Mouse (Mus musculus) kidney, adult 9 months (tissue): ENCODE measurements at regions not wholly inside any gene's neighbourhood (a gene's known extent, or its start where the extent isn't known, plus 50 kb on each side); places are given as distances from the start of the nearest gene placed in this dataset.

ENCODE experiments used
- DNase-seq: peaks from one replicate; pipeline ENCODE4 v3.0.0; 2022

GRCm38 (mm10) chr9:59153126-59153525, 116.9 kb upstream of the Neo1 start:
- DNase-seq: no peak

- DNase-seq: no peak
These were observed 108.1 kb upstream of the Neo1 start for GRCm38 (mm10) chr9:59144256-59144800.

GRCm38 (mm10) chr9:59143610-59144009, 107.4 kb upstream of the Neo1 start:
- no peak for DNase-seq

GRCm38 (mm10) chr9:59134171-59135041, 98.2 kb upstream of the Neo1 start:
- peak; percentile 15 for DNase-seq

GRCm38 (mm10) chr9:59129699-59130340, 93.6 kb upstream of the Neo1 start:
- no peak for DNase-seq

- DNase-seq: no peak
These were observed 93.0 kb upstream of the Neo1 start for GRCm38 (mm10) chr9:59129252-59129651.

GRCm38 (mm10) chr9:59128023-59128422, 91.8 kb upstream of the Neo1 start:
- DNase-seq: no peak

- no peak for DNase-seq
These were observed 89.6 kb upstream of the Neo1 start for GRCm38 (mm10) chr9:59125886-59126285.

GRCm38 (mm10) chr9:59116561-59116960, 80.3 kb upstream of the Neo1 start:
- no peak for DNase-seq

GRCm38 (mm10) chr9:59113859-59114258, 77.6 kb upstream of the Neo1 start:
- no peak for DNase-seq

GRCm38 (mm10) chr9:59099738-59100137, 63.5 kb upstream of the Neo1 start:
- DNase-seq: no peak

GRCm38 (mm10) chr9:59097564-59097963, 61.3 kb upstream of the Neo1 start:
- DNase-seq: no peak

GRCm38 (mm10) chr9:59096551-59097268, 60.5 kb upstream of the Neo1 start:
- DNase-seq: no peak

GRCm38 (mm10) chr9:59095626-59096025, 59.4 kb upstream of the Neo1 start:
- DNase-seq: no peak

GRCm38 (mm10) chr9:59094106-59094505, 57.9 kb upstream of the Neo1 start:
- no peak for DNase-seq

GRCm38 (mm10) chr9:59091179-59091578, 54.9 kb upstream of the Neo1 start:
- peak; percentile 12 for DNase-seq

GRCm38 (mm10) chr9:59087704-59088103, 51.5 kb upstream of the Neo1 start:
- no peak for DNase-seq

- peak; percentile 9 for DNase-seq
These were observed 50.9 kb upstream of the Neo1 start for GRCm38 (mm10) chr9:59087112-59087511.

GRCm38 (mm10) chr9:59086556-59087102, 50.4 kb upstream of the Neo1 start:
- DNase-seq: no peak
